Mouse (Mus musculus) macrophage (primary cell): Measurements from ENCODE around the gene Ebi3. TPM values are rescaled to one million over a fixed set of nuclear protein-coding genes. Genes with fewer than 3 reads are reported as not detected.

Experiments used
- H3K27ac ChIP-seq: fragments of 350-480 bp; formaldehyde crosslinking; 2 replicates; pipeline ENCODE4 v1.9.0; 2021
- H3K36me3 ChIP-seq: fragments of 350-480 bp; formaldehyde crosslinking; 2 replicates; pipeline ENCODE4 v1.9.0; 2021; ENCODE audit errors: inconsistent target
- H3K4me3 ChIP-seq: fragments of 350-480 bp; formaldehyde crosslinking; 2 replicates; pipeline ENCODE4 v1.9.0; 2021; ENCODE audit errors: inconsistent target
- H3K79me2 ChIP-seq: fragments of 350-480 bp; formaldehyde crosslinking; 2 replicates; pipeline ENCODE4 v1.9.0; 2021; ENCODE audit errors: inconsistent target
- WGBS: methylation state at CpG from one replicate; pipeline ENCODE4 v1.1.7; 2026; ENCODE audit warnings: inconsistent platforms; ENCODE audit not compliant: missing documents; 5-methylcytosine and 5-hydroxymethylcytosine counted together
- polyA plus RNA-seq: library from polyadenylated mRNA; stranded (reverse); fragments of 250-400 nt; gene quantifications from 3 replicates; pipeline ENCODE4 v1.2.4, GENCODE M21; 2018; ENCODE audit warnings: inconsistent platforms

Ebi3 gene
- polyA plus RNA-seq, 1 experiment from 2014 or later = 63.3 TPM

DNA sequence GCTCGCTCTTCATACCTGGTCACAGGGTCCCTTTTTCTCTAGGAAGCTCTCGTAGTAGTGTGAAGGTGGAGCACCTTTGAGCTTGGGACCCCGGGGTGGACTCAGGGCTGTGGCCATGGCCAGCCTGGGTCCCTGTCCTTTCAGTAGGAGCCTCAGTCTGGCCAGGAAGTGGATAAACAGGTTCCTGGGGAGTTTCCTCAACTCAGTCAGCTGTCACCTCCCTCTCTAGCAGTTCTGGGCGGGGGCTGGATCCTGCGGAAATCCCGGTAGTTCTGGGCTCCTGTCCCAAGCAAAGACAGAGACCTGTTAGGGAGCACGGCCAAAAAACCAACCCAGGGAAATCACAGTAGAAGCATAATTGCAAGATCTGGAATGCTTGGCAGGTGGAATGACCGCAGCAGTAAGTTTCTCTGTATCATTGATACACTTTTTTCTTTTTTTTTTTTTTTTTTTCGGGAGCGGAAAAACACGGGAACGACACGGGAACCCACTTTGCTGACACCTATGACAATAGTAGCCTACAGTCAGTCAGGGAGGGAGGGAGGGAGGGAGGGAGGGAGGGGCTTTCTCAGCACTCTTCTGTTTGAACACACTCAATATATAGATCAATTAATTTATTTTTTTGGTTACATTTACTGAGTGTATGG, 53.1 kb downstream of the Ebi3 start, which contains the start of the genes Stap2 and Mpnd:
TSS of gene Stap2 (minus strand) at position 170 of the 647 bp plus-strand sequence.
TSS of gene Mpnd (plus strand) at position 297 of the 647 bp plus-strand sequence.
- Histone ChIP-seq H3K79me2 (peaks cover 9% of the 10 kb centered on the region; the same call in 1 of the 2 replicates), H3K4me3 (no peak within 1 kb of the TSS), H3K27ac (no peak within 1 kb of the TSS), H3K36me3 (no peaks in the 10 kb centered on the region)
- 53% methylated on average over 7 of the region's 13 CpGs for WGBS

Other genes starting within 250 kb of the Ebi3 start
- gene Pot1b, start 240.0 kb upstream of the Ebi3 start, polyA plus RNA-seq = 6.4 to 23.1 TPM (median 13.3 TPM) in 3 replicates
- 0.41 to 5.7 TPM (median 2.4 TPM) in 3 replicates for gene Adgre4, start 202.7 kb upstream of the Ebi3 start, polyA plus RNA-seq
- 3.7 to 8.0 TPM (median 5.0 TPM) in 3 replicates for gene Zfp119a, start 73.7 kb upstream of the Ebi3 start, polyA plus RNA-seq
- 5.9 to 12.3 TPM (median 6.4 TPM) in 3 replicates for gene Zfp959, start 60.5 kb upstream of the Ebi3 start, polyA plus RNA-seq
- gene Zfp119b, start 3.1 kb upstream of the Ebi3 start, polyA plus RNA-seq = 4.5 to 7.3 TPM (median 5.6 TPM) in 3 replicates
- gene Yju2, start 6.5 kb downstream of the Ebi3 start, polyA plus RNA-seq = 10.7 to 11.5 TPM (median 10.8 TPM) in 3 replicates
- not detected in 3 replicates for gene Shd, start 17.8 kb downstream of the Ebi3 start, polyA plus RNA-seq
- not detected in 3 replicates for gene Fsd1, start 33.9 kb downstream of the Ebi3 start, polyA plus RNA-seq
- 0.22 to 0.28 TPM in 2 of 3 replicates, not detected in the other for gene Stap2, start 52.9 kb downstream of the Ebi3 start, polyA plus RNA-seq
- 31.2 to 42.2 TPM (median 38.7 TPM) in 3 replicates for gene Mpnd, start 53.1 kb downstream of the Ebi3 start, polyA plus RNA-seq
- gene Sh3gl1, start 84.0 kb downstream of the Ebi3 start, polyA plus RNA-seq = 33.5 to 87.9 TPM (median 87.4 TPM) in 3 replicates
- gene Chaf1a, start 87.8 kb downstream of the Ebi3 start, polyA plus RNA-seq = 2.5 to 17.1 TPM (median 6.2 TPM) in 3 replicates
- gene Ubxn6, start 122.4 kb downstream of the Ebi3 start, polyA plus RNA-seq = 28.9 to 74.4 TPM (median 41.1 TPM) in 3 replicates
- gene Hdgfl2, start 127.0 kb downstream of the Ebi3 start, polyA plus RNA-seq = 26.3 to 28.1 TPM (median 28.1 TPM) in 3 replicates
- gene Plin4, start 157.2 kb downstream of the Ebi3 start, polyA plus RNA-seq = not detected in 3 replicates
- not detected in 3 replicates for gene Plin5, start 165.0 kb downstream of the Ebi3 start, polyA plus RNA-seq
- gene Lrg1, start 169.4 kb downstream of the Ebi3 start, polyA plus RNA-seq = 0.26 TPM in 1 of 3 replicates, not detected in the others
- 3.0 to 7.1 TPM (median 4.4 TPM) in 3 replicates for gene Sema6b, start 187.7 kb downstream of the Ebi3 start, polyA plus RNA-seq
- 1.2 to 1.7 TPM (median 1.5 TPM) in 3 replicates for gene Tnfaip8l1, start 209.8 kb downstream of the Ebi3 start, polyA plus RNA-seq
- gene Mydgf, start 231.3 kb downstream of the Ebi3 start, polyA plus RNA-seq = 33.8 to 65.3 TPM (median 50.0 TPM) in 3 replicates